Mouse (Mus musculus): ENCODE results near the gene Sec14l1.

DNA sequence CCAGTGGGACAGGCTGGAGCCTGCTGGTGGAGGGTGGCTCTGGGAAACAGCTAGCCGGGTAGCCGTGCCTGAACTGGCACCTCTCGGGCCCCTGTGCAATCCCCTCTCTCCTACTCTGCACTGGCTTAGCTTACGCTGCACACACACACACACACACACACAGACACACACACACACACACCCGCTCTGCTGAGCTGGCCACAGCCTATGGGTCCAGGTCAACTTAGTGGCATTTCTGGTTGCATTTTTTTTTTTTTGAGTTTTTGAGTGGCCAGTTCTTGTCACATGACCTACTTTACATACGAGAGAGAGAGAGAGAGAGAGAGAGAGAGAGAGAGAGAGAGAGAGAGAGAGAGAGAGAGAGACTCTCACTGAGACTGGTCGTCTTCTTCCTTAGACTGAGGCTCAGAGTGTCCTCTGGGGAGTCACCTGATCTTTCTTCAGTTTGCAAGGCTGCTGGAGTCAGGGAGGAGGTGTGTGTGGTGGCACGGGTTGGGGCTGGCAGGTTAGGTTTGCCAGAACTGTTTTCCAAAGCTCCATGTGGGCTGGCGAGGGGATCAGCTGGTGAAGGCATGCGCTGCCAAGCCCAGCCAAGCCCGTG is 3.9 kb downstream of the Sec14l1 start:
- TF ChIP-seq POLR2A (IDR thresholded peaks at IDR 0.05; ENCODE audit: control insufficient read depth, low read depth, low read length) (no peak), CTCF (IDR thresholded peaks at IDR 0.05; ENCODE audit: control insufficient read depth, insufficient read depth, insufficient replicate concordance, low read depth, low read length) (no peak)

Data from testis, adult 2 months (tissue).